Mouse (Mus musculus) lung, postnatal 4 days (tissue): ENCODE data around the gene Nkx2-1.

ENCODE experiments used
- DNase-seq, 2 experiments: peaks; one replicate each; pipeline ENCODE4 v3.0.0; 2021

Nkx2-1 gene

GRCm38 (mm10) chr12:56536884-56537265 is at the start of gene Nkx2-1:
Gene Nkx2-1, minus strand, starts transcription at chr12:56536908.
- DNase-seq: peak in 1 of 2 experiments; percentile 56

DNA sequence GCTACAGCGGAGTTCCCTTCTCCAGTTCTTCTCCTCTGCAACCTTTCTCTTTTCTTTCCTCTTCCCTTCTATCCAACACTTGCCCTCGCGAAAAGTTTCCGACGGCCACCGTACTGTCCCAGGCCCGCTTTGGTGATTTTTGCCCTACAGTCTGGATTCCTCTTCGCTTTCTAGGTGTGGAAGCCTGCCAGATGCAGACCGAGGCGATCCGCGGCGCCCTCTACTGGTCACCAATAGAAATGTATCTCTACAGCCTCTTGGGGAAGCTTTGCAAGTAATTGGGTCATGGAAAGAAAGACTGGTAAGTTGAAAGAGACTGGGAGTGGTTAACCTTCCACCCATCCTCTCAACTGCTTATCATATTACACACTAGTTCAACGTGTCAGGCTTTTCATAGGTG is 4.4 kb upstream of the Nkx2-1 start:
- DNase-seq: peak; percentile 82 to 84

DNA sequence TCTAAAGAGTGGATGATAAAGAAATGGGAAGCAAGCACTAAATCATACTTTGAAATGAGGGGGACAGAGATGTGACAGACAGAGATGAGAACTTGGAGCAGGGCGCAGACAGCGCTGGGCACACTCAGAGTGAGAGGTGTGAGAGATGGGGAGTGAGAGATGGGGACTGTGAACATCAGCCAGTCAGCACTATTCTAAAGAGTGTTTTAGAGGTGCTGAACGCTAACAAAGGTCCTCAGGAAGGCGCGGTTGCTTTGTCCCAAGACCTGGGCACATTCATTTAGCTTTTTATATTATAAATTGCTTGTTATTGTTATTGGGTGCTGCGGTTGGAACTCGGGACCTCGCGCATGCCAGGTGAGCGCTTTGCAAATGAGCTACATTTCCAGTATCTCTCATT is 3.9 kb upstream of the Nkx2-1 start:
- DNase-seq: no peak

- no peak for DNase-seq
These were observed 1.9 kb upstream of the Nkx2-1 start for GRCm38 (mm10) chr12:56538601-56539000.

DNA sequence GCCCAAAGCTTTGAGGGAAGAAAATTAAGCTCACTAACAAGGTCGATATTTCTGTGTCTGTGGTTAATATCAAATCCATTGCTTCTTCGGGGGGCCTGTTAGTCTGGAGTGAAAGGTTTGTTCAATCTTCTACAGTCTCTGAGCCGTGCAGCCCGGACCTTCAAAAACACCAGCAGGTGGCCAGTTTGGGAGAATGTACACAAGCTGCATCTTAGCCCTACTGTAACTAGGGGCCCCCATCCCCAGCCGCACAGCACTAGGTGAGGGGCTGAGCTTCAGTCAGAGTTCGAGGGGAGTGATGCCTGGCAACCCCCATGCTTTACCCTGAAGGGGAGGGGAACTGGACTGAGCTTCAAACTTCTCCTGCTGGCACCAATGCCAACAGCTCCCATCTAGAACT is 1.2 kb upstream of the Nkx2-1 start:
- peak in 1 of 2 experiments; percentile 20 for DNase-seq

GRCm38 (mm10) chr12:56537342-56537741 is 634 bp upstream of the Nkx2-1 start:
- peak in 1 of 2 experiments; percentile 48 for DNase-seq

GRCm38 (mm10) chr12:56536174-56536883 is 379 bp downstream of the Nkx2-1 start:
- peak in 1 of 2 experiments; percentile 69 for DNase-seq

DNA sequence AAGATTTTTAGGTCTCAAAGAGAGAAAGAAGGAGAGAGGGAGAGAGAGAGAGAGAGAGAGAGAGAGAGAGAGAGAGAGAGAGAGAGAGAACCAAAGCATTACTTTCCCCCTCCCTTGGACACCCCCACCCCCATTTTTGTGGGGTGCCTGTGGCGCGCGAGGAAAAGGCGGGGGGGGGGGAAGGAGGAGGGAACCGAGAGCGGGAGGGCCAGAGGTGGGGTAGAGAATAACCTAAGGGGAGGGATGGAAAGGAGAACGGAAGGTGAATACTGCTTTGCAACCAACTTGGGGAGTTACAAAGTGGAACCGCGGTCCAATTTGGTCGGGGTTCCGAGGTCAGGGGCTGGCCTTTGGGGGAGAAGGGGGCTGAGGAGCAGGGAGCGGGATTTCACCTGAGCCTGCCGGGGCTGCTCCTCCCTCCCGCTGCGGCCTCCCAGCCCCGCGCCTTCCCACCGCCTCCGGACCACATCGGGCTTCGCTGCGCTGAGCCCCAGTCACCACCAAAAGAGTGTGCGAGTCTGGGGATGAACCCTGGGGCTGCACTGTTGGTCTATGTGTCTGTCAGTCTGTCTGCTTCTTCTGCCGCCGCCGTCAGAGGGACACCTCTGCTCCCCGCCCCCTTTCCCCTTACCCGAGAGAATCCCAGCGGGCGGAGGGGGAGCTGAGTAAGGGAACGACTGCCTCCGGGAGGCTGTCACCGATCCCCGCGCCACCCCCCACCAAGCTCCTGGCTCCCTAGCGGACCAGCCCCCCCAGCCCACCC is 1.1 kb downstream of the Nkx2-1 start:
- peak; percentile 71 to 85 for DNase-seq

- DNase-seq: peak; percentile 76 to 90
These were observed 1.9 kb downstream of the Nkx2-1 start for GRCm38 (mm10) chr12:56534651-56535326.

DNA sequence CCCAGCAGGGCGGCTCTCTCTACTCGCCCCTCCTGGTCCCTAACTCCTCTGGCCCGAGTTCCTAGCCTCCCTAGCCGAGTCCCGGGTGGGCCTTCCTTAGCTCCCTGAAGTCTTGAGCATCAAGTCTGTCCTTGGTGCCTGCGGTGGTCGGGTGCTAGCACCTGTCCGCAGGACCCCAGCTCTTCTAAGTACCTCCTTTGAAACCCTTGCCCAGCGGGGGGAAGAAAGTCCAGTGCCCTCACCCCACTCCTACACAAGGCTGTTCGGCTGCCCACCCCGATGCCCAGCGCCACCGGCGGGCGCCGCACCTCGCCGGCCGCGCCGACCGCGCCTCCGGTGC is 2.4 kb downstream of the Nkx2-1 start:
- peak in 1 of 2 experiments; percentile 35 for DNase-seq

DNA sequence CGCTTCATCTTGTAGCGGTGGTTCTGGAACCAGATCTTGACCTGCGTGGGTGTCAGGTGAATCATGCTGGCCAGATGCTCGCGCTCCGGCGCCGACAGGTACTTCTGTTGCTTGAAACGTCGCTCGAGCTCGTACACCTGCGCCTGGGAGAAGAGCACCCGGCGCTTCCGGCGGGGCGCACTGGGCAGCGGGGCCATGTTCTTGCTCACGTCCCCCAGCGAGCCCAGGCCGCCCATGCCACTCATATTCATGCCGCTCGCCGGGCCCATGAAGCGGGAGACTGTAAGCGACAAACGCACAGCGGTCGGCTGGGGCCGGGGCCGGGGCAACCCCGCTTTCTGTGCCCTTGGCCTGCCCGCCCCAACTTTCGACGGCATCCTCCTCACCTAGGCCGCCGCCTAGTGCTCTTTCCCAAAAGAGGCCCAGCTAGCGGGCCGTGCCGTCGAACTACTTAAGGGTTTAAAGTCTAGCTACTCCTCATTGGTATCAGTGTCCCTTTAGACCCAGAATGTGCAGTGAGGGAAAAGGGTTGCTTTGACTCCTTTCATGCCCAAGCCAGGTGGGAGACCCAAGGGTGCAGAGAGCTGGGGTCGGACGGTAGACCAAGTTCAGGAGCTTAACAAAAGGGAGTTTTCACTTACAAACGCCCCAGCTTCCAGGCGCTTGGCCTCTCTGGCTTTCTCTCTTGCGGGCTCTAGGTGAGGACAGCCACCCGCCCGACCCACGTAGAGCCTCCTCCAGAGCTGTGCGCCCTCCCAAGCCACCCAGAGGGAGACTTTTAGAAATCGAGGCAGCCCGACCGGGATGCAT is 3.0 kb downstream of the Nkx2-1 start:
- peak in 1 of 2 experiments; percentile 47 for DNase-seq

DNA sequence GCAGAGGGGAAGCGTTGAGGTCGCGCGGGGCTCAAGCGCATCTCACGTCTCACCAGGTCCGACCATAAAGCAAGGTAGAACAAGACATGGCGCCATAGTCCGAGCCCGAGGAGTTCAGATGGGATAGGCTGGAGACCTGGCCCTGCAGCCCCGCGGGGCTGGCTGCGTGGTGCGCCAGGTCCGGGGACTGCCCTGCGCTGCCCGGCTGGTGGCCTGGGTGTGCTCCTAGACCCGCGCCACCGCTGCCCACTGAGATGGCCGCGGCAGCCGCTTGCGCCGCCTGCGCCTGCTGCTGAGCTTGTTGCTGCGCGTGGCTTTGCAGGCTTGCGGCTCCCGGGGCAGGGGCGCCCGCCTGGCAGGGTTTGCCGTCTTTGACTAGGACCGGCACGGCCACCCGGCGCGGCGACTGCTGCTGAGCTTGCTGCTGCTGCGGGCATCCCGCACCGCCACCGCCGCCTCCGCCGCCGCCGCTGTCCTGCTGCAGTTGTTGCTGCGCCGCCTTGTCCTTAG is 3.7 kb downstream of the Nkx2-1 start:
- peak in 1 of 2 experiments; percentile 48 for DNase-seq

DNA sequence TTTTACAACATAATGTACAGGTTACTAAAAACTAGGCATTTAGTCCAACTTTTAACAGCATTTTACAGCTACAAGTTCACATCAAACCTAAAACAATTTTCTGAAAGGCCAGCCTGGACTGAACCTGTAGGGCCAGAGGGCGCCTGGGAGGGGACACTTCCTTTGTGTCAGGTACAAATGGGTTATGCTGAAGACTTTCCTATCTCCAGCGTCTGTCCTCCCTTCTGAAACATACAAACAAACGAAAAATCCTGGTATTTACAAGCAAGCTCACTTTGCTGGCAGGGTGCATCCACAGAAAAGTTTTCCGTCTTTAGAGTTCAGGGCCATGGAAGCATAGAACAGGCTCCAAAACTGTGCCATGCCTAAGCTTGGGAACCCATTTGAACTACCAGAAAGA is 4.6 kb downstream of the Nkx2-1 start:
- no peak for DNase-seq

GRCm38 (mm10) chr12:56531051-56531620 is 5.6 kb downstream of the Nkx2-1 start:
- DNase-seq: no peak

DNA sequence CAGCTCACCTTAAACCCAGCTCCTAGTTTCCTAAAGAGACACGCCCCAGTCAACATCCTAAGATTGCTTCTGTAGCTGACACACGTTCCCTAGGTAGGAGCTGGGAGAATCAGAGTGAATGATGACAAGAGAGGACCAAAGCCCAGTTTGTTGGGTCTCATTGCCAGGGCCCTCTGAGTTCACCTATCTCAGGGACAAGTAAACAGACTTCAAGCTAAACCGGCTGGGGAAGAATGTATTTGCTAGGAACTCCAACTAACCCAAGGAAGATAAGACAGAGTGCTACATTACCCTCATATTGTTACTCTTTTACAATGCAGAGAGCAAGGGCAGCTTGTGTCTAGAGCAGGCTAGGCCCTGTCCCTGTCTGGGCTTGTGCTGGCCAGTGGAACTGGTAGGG is 6.8 kb downstream of the Nkx2-1 start:
- DNase-seq: no peak

- DNase-seq: peak; percentile 56 to 80
These were observed 7.6 kb downstream of the Nkx2-1 start for GRCm38 (mm10) chr12:56528881-56529681.

GRCm38 (mm10) chr12:56528034-56528570 is 8.6 kb downstream of the Nkx2-1 start:
- DNase-seq: peak in 1 of 2 experiments; percentile 25

GRCm38 (mm10) chr12:56527071-56527470 is 9.6 kb downstream of the Nkx2-1 start:
- no peak for DNase-seq

- DNase-seq: peak in 1 of 2 experiments; percentile 57
These were observed 11.4 kb downstream of the Nkx2-1 start for GRCm38 (mm10) chr12:56525219-56525797.

- DNase-seq: no peak
These were observed 12.5 kb downstream of the Nkx2-1 start for GRCm38 (mm10) chr12:56524201-56524600.

DNA sequence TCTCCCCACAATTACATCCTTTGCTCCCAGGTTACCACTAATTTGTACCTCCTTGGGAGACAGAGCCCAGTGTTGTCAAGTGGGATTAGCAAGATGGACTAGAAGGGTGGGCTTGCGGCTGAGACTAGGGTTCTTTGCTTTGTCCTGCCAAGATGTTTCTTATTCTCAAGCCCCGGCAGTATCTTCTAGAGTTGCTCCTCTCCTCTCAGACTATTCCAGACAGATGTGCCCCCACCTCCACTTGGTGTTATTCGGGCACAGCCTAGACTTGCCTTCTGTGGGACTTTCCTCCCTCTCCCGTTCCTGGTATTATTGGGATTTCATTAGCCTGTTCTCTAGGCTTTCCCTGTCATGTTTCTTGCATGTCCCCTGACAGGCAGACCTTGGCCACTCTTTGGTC is 14.5 kb downstream of the Nkx2-1 start:
- DNase-seq: no peak
